Mouse (Mus musculus) heart, embryonic 15.5 days (tissue): ENCODE results near the gene Vmn2r22. TPM values are rescaled to one million over a fixed set of nuclear protein-coding genes. Genes with fewer than 3 reads are reported as not detected.
"Not testable (repeated sequence)": the region's sequence is repeated elsewhere in the genome, so short reads cannot be mapped to it uniquely, and the experiment has no call there.

ENCODE experiments used
- ATAC-seq: fragments of 200-750 bp; cut with Nextera tagmentation; replicated peaks from 2 replicates; pipeline ENCODE4 v1.8.0; 2017; ENCODE audit warnings: low read depth, moderate TSS enrichment; ENCODE audit not compliant: insufficient number of reproducible peaks, insufficient read depth, low FRiP score
- H3K27ac ChIP-seq: fragments of 300-500 bp; sonication (generic); 2 replicates; pipeline ENCODE4 v1.5.1; 2015; ENCODE audit warnings: mild to moderate bottlenecking, inconsistent platforms
- H3K27me3 ChIP-seq: fragments of 300-500 bp; sonication (generic); 2 replicates; pipeline ENCODE4 v1.6.1; 2015; ENCODE audit warnings: inconsistent platforms
- H3K36me3 ChIP-seq: fragments of 300-500 bp; sonication (generic); 2 replicates; pipeline ENCODE4 v1.6.1; 2015; ENCODE audit warnings: mild to moderate bottlenecking, inconsistent platforms
- H3K4me1 ChIP-seq: fragments of 300-500 bp; sonication (generic); replicated peaks from 2 replicates; pipeline ENCODE4 v1.6.1; 2015; ENCODE audit warnings: inconsistent platforms
- H3K4me2 ChIP-seq: fragments of 300-500 bp; sonication (generic); 2 replicates; pipeline ENCODE4 v1.6.1; 2015; ENCODE audit warnings: inconsistent platforms, mild to moderate bottlenecking, moderate library complexity
- H3K4me3 ChIP-seq: fragments of 300-500 bp; sonication (generic); 2 replicates; pipeline ENCODE4 v1.5.1; 2015; ENCODE audit warnings: mild to moderate bottlenecking, inconsistent platforms
- H3K9ac ChIP-seq: fragments of 300-500 bp; sonication (generic); 2 replicates; pipeline ENCODE4 v1.6.1; 2015; ENCODE audit warnings: mild to moderate bottlenecking, inconsistent platforms
- H3K9me3 ChIP-seq: fragments of 300-500 bp; sonication (generic); replicated peaks from 2 replicates; pipeline ENCODE4 v1.6.1; 2016; ENCODE audit warnings: inconsistent platforms
- WGBS: fragments of 180-500 bp; shearing (Covaris S2); methylation state at CpG from one replicate; pipeline ENCODE4 v1.1.7; 2015; ENCODE audit warnings: mixed read lengths; 5-methylcytosine and 5-hydroxymethylcytosine counted together
- polyA plus RNA-seq: library from polyadenylated mRNA; unstranded; fragments of >200 nt; fragmentation: Nextera tagmentation; extraction: Ambion mirVana; gene quantifications from 2 replicates; pipeline ENCODE4 v1.2.1, GENCODE M21; 2015

The Vmn2r22 gene
- not detected in 2 replicates for polyA plus RNA-seq

DNA sequence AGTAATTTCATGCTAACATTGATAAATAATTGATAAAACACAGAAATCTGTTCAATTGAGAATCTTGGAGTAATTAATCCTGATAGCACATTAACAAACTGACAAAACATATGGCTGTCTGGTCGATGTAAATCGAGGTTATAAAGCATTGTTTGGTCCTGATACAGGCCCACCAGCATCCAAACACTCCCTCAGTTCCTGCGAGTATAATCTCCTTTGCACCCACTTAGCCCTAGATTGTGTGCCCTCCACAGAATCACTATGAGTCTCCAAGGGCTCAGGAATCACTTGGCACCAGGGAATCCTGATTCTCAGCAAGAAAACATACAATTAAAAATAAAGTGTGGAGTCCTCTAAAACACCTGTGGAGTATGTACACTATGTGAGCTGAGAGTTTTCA, at the start of gene Vmn2r22:
Gene Vmn2r22 (minus strand): TSS at position 101 of the 400 bp plus-strand sequence.
- WGBS, result 50% methylated on average over 3 of the region's 3 CpGs
- not testable (repeated sequence) for H3K27ac ChIP-seq, H3K36me3 ChIP-seq, H3K4me3 ChIP-seq, H3K9ac ChIP-seq, H3K4me1 ChIP-seq, H3K27me3 ChIP-seq, H3K4me2 ChIP-seq, H3K9me3 ChIP-seq, ATAC-seq

DNA sequence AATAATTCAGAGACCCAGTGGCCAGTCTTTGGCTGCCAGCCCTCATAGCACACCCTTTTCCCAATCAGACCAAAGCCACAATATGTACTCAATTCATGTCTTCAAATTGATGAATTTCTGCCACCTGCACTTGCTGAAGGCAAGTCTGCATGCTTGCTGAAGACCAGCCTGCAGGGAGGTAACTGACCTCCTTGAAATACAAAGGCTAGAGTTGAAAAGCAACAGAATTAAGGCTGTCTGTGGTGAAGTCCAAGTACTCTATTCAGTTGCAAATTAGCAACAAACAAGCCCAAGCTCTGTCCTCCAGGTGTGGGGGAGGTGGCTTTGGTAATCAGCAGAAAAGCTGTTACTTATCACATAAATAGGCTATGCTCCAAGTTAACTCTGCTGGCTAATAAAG, 46.7 kb upstream of the Vmn2r22 start:
- Histone ChIP-seq H3K4me2 (no peak overlapping the region), H3K9ac (no peak overlapping the region), H3K27ac (no peak overlapping the region), H3K9me3 (no peaks in the 10 kb centered on the region), H3K4me1 (no peaks in the 10 kb centered on the region), H3K27me3 (no peaks in the 10 kb centered on the region), H3K36me3 (no peaks in the 10 kb centered on the region), H3K4me3 (no peak overlapping the region)
- no peak for ATAC-seq

DNA sequence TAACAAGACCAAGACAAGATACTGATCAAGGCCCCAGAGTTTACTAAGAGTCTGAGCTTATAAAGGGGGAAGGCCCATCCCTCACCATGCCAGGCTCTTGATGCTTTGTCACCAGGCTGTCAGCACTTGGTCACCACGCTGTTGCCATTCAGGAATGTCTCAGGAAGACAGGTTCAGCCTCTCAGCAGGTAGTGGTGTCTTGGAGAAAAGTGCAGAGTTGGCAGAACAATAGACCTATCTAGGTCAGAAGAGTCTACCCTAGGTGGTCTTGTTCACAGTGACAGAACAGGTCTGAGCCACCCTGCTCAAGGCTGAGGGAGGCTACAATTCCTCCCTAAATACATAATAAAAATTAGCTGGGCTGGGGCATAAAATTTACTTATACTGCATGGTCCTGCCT, 46.1 kb upstream of the Vmn2r22 start:
- not testable (repeated sequence) for ATAC-seq, H3K4me2 ChIP-seq, H3K27ac ChIP-seq, H3K36me3 ChIP-seq, H3K9me3 ChIP-seq, H3K4me3 ChIP-seq, H3K9ac ChIP-seq, H3K4me1 ChIP-seq, H3K27me3 ChIP-seq
- 34% methylated on average over 1 of the region's 1 CpGs for WGBS

DNA sequence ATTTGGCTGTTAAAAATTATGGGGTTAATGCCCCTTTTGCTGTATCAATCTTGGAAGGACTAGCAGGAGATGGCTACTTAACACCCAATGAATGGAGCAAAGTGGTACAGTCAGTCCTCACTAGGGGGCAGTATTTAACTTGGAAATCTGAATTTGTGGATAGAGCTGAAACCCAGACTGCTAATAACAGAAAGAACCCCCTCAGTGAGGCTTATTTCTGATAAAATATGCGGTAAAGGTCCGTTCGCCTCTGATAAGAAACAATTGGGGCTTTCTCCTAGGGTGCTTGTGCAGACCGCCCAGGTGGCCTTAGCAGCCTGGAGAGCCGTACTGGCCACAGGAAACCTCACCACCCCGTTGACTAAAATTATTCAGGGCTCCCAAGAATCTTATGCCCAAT, 6.5 kb upstream of the Vmn2r22 start:
- no peaks in the 10 kb centered on the region for H3K4me1 ChIP-seq
- H3K4me3 ChIP-seq, result no peak overlapping the region
- no peaks in the 10 kb centered on the region for H3K36me3 ChIP-seq
- H3K9me3 ChIP-seq, result no peaks in the 10 kb centered on the region
- WGBS, result 41% methylated on average over 6 of the region's 6 CpGs
- no peak overlapping the region for H3K4me2 ChIP-seq
- H3K9ac ChIP-seq, result no peak overlapping the region
- no peak overlapping the region for H3K27ac ChIP-seq
- no peak for ATAC-seq
- no peaks in the 10 kb centered on the region for H3K27me3 ChIP-seq

DNA sequence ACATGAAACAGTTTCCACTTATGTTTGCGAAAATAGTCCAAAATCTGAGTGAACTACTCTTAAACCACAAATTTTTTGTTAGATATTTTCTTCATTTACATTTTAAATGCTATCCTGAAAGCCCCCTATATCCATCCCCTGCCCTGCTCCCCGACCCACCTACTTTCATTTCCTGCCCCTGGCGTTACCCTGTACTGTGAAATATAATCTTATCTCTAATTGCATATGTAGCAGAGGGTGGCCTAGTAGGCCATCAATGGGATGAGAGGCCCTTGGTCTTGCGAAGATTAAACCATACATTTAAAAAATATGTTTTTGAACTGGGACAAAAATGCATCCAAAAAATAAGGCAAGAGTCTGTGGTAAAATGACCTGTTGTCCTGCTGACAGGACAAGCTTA, 11.1 kb downstream of the Vmn2r22 start:
- not testable (repeated sequence) for H3K9ac ChIP-seq, H3K36me3 ChIP-seq, ATAC-seq, H3K4me2 ChIP-seq, H3K4me3 ChIP-seq, H3K27ac ChIP-seq, H3K27me3 ChIP-seq, H3K9me3 ChIP-seq, H3K4me1 ChIP-seq
- 60% methylated on average over 4 of the region's 4 CpGs for WGBS

DNA sequence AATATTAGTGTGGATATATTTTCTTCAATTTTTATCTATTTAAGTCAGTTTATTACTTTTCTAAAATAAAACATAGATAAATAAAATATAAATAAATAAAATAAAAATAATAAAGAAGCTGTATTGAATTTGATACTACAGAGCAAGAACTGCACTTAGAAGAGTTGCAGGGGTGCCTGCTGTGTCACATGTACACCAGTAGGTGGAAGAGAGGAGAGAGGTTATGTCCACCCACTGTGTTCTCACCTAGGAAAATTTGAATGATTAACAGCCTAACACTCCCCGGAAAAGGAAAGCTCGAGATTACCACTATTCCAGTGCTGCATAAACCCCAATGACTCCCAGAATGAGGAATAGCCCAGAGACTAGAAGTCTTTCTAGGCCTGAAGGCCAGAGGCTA, 26.7 kb downstream of the Vmn2r22 start:
- not testable (repeated sequence) for H3K36me3 ChIP-seq, H3K4me2 ChIP-seq, H3K4me3 ChIP-seq, ATAC-seq, H3K27me3 ChIP-seq, H3K27ac ChIP-seq, H3K9me3 ChIP-seq, H3K9ac ChIP-seq, H3K4me1 ChIP-seq
- WGBS, result no CpG with 5 or more reads among the region's 2 CpGs

DNA sequence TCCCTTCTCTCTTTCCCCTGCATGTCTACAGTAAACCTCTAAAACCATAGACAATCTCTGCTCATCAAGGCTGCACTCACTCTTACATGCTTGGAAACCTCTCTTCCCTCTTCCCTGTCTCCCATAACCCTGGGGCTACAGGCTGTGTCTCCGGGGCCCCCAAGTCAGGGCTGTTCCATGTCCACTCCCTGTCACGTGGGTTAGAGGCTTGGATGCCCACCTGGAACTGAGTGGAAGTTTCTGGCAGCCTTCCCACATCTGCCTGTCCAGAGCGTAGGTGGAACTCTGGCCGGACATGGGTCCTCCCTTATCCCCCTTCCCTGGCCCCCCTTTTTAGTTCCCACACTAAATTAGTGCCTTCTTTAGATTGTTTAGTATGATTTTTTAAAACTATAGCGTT, 62.2 kb downstream of the Vmn2r22 start:
- not testable (repeated sequence) for ATAC-seq, H3K9ac ChIP-seq, H3K27ac ChIP-seq, H3K27me3 ChIP-seq, H3K4me3 ChIP-seq, H3K36me3 ChIP-seq, H3K4me1 ChIP-seq, H3K9me3 ChIP-seq, H3K4me2 ChIP-seq
- no CpG with 5 or more reads among the region's 5 CpGs for WGBS

DNA sequence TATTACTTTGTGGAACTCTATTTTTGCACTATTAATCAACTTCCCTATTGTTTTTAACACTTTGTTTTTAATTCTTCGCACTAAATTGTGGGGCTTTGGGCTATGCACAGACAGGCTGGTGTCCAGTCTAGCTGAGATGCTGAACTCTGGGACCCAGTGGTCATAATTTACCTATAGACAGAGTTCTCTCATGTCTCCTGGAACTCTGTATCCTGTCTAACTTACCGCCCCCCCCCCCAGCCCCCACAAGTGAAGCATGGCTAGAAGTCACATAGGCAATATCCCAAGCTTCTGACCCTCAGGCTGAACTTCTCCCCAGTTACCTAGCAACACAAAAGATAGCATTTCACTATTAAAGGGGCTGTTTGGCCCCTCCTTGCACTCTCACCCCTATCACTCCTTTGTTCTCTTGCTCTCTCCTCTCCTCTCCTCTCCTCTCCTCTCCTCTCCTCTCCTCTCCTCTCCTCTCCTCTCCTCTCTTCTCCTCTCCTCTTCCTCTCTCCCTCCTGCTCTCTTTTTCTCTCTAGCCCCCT, 62.7 kb downstream of the Vmn2r22 start:
- not testable (repeated sequence) for H3K36me3 ChIP-seq, H3K27ac ChIP-seq, H3K4me1 ChIP-seq, H3K4me2 ChIP-seq, H3K9me3 ChIP-seq, H3K4me3 ChIP-seq, H3K27me3 ChIP-seq, H3K9ac ChIP-seq, ATAC-seq
- no CpG with 5 or more reads among the region's 2 CpGs for WGBS

DNA sequence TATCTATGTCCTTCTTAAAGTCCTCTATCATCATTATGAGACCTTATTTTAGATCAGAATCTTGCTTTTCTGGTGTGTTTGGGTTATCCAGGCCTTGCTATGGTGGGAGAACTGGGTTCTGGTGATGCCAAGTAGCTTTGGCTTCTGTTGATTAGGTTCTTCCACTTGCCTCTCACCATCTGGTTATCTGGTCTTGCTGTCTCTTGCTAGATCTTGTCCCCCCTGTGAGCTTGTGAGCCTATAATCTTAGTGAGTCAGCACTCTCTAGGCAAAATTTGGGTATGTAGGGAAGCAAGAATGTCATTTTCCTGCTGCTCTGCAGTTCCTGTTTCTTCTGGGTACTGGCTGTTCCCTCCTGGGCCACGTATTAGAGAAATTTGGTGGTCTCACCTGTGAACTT, 66.5 kb downstream of the Vmn2r22 start:
- WGBS, result no CpG with 5 or more reads among the region's 1 CpGs
- H3K27ac ChIP-seq, H3K4me3 ChIP-seq, H3K9ac ChIP-seq, H3K27me3 ChIP-seq, ATAC-seq, H3K9me3 ChIP-seq, H3K36me3 ChIP-seq, H3K4me1 ChIP-seq, H3K4me2 ChIP-seq: not testable (repeated sequence)

DNA sequence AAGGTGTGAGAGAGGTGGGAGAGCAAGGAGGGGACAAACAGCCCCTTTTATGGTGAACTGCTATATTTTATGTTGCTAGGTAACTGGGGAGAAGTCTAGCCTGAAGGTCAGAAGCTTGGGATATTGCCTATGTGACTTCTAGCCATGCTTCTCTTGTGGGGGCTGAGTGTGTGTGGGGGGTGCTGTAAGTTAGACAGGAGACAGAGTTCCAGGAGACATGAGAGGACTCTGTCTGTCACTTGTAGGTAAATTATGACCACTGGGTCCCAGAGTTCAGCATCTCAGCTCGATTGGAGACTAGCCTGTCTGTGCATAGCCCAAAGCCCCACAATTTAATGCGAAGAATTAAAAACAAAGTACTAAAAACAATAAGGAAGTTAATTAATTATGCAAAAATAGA, 75.8 kb downstream of the Vmn2r22 start:
- H3K27ac ChIP-seq, H3K27me3 ChIP-seq, H3K4me3 ChIP-seq, H3K9me3 ChIP-seq, H3K4me2 ChIP-seq, H3K9ac ChIP-seq, H3K36me3 ChIP-seq, ATAC-seq, H3K4me1 ChIP-seq: not testable (repeated sequence)
- WGBS, result no CpG with 5 or more reads among the region's 2 CpGs
